ENCODE assay signal across 27 mouse cellular contexts in the genomic region with DNA sequence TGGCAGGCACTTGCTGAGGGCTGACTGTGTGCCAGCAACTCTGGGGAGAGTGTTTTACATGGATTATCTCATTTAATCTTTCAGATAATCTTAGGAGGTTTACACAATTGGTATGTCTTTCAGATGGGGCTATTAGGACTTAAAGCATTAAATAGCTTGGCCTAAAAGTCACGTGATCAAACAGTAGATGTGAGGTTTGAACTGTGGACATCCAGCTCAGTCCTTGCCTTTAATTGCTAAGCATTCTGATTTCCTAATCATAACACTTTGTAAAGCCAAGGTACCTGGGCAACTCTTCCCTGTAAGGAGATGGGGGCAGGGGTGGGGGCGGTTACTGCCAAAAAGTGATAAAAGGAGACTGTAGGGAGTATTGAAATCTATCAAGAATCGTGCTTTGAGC. TPM values are rescaled to one million over a fixed set of nuclear protein-coding genes. Genes with fewer than 3 reads are reported as not detected.
"Had no signal": no experiment of that assay in that cellular context is flagged by ENCODE, and none has a peak within 500 bp of the region (broad histone marks: within the 10 kb centered on the region; RNA-seq: fewer than 3 reads in every experiment).

No protein-coding gene starts in this region.

- H3K27ac ChIP-seq: embryonic facial prominence, embryonic 10.5 days; embryonic facial prominence, embryonic 12.5 days; embryonic facial prominence, embryonic 13.5 days; embryonic facial prominence, embryonic 15.5 days; forebrain, embryonic 12.5 days; forebrain, embryonic 13.5 days; forebrain, embryonic 15.5 days; gastrocnemius, adult 2 months; heart, adult 2 months had no signal

- H3K9me3 ChIP-seq: embryonic facial prominence, embryonic 10.5 days; embryonic facial prominence, embryonic 13.5 days; embryonic facial prominence, embryonic 15.5 days; forebrain, embryonic 12.5 days; forebrain, embryonic 15.5 days had no signal

- ATAC-seq: forebrain, embryonic 13.5 days; forebrain, embryonic 14.5 days; forebrain, embryonic 15.5 days; forebrain, embryonic 16.5 days; forebrain, postnatal 0 days had no signal

- H3K4me1 ChIP-seq: embryonic facial prominence, embryonic 12.5 days; embryonic facial prominence, embryonic 13.5 days had no signal

- H3K9ac ChIP-seq: embryonic facial prominence, embryonic 12.5 days; embryonic facial prominence, embryonic 13.5 days; embryonic facial prominence, embryonic 15.5 days; forebrain, embryonic 12.5 days; forebrain, embryonic 13.5 days; forebrain, embryonic 15.5 days; forebrain, postnatal 0 days had no signal

- DNase-seq: cerebellum, adult 9-10 months; cerebellum, adult 9-11 months; cerebellum, postnatal 10 days; cerebellum, postnatal 14 days; cerebellum, postnatal 25 days; cerebellum, postnatal 36 days; embryo, embryonic 11 days; forebrain, postnatal 0 days; gastrocnemius, adult 2 months; gastrocnemius, postnatal 10 days; gastrocnemius, postnatal 14 days; gastrocnemius, postnatal 36 days; heart, adult 18-20 months; heart, adult 2 months had no signal

- H3K36me3 ChIP-seq: embryonic facial prominence, embryonic 10.5 days; embryonic facial prominence, embryonic 12.5 days; embryonic facial prominence, embryonic 13.5 days; embryonic facial prominence, embryonic 15.5 days; forebrain, embryonic 10.5 days; forebrain, embryonic 12.5 days; forebrain, embryonic 15.5 days had no signal

- H3K4me2 ChIP-seq: embryonic facial prominence, embryonic 12.5 days; embryonic facial prominence, embryonic 13.5 days; embryonic facial prominence, embryonic 15.5 days; forebrain, embryonic 12.5 days; forebrain, embryonic 13.5 days; forebrain, embryonic 15.5 days had no signal

- H3K4me3 ChIP-seq: embryonic facial prominence, embryonic 10.5 days; embryonic facial prominence, embryonic 12.5 days; embryonic facial prominence, embryonic 13.5 days; embryonic facial prominence, embryonic 15.5 days; erythroblast, embryonic 14.5 days; forebrain, embryonic 10.5 days; forebrain, embryonic 12.5 days; forebrain, embryonic 13.5 days; forebrain, embryonic 15.5 days; gastrocnemius, adult 2 months; heart, adult 2 months had no signal

RNA-seq across cellular contexts. Expression of a gene that starts 41.7 kb away (rescaled TPM):
- total RNA-seq: common myeloid progenitor, adult 5-6 weeks had no signal
- polyA plus RNA-seq: embryonic facial prominence, embryonic 10.5 days; embryonic facial prominence, embryonic 11.5 days; embryonic facial prominence, embryonic 13.5 days; erythroblast, embryonic 14.5 days had no signal
